Mouse (Mus musculus) megakaryocyte, embryonic 14.5 days (primary cell): ENCODE measurements around the gene Stard3.

ENCODE experiments used
- FLI1 ChIP-seq: IDR thresholded peaks from 2 replicates; pipeline ENCODE4 v1.6.1; 2012; ENCODE audit warnings: low read length, inconsistent platforms, mixed read lengths
- GATA1 ChIP-seq: IDR thresholded peaks from 3 replicates; pipeline ENCODE4 v1.6.1; 2012; ENCODE audit warnings: mixed read lengths, low read length, inconsistent platforms, borderline replicate concordance

GRCm38 (mm10) chr11:98325191-98325820, 32.9 kb upstream of the Stard3 start:
- TF ChIP-seq GATA1 (no peak), FLI1 (no peak)
